Mouse (Mus musculus) kidney, postnatal 0 days (tissue): ENCODE data around the gene Gm9999. TPM values are rescaled to one million over a fixed set of nuclear protein-coding genes. Genes with fewer than 3 reads are reported as not detected.

ENCODE experiments used
- ATAC-seq: fragments of 200-750 bp; cut with Nextera tagmentation; replicated peaks from 2 replicates; pipeline ENCODE4 v1.8.0; 2017; ENCODE audit warnings: low read depth, moderate number of reproducible peaks, moderate TSS enrichment, moderate library complexity; ENCODE audit not compliant: low FRiP score
- DNase-seq: peaks from one replicate; pipeline ENCODE4 v3.0.0-alpha.2; 2016; ENCODE audit warnings: low spot score
- H3K27ac ChIP-seq: fragments of 300-500 bp; sonication (generic); 2 replicates; pipeline ENCODE4 v1.5.1; 2014; ENCODE audit warnings: mild to moderate bottlenecking
- H3K27me3 ChIP-seq: fragments of 300-500 bp; sonication (generic); 2 replicates; pipeline ENCODE4 v1.6.1; 2014; ENCODE audit warnings: low read length, mixed read lengths; ENCODE audit not compliant: insufficient read depth
- H3K36me3 ChIP-seq: fragments of 300-500 bp; sonication (generic); 2 replicates; pipeline ENCODE4 v1.6.1; 2014; ENCODE audit warnings: low read length, mixed read lengths; ENCODE audit not compliant: insufficient read depth
- H3K4me1 ChIP-seq: fragments of 300-500 bp; sonication (generic); replicated peaks from 2 replicates; pipeline ENCODE4 v1.6.1; 2014; ENCODE audit warnings: antibody characterized with exemption, low read length, mixed read lengths; ENCODE audit not compliant: insufficient read depth
- H3K4me2 ChIP-seq: fragments of 300-500 bp; sonication (generic); 2 replicates; pipeline ENCODE4 v1.6.1; 2014; ENCODE audit warnings: mild to moderate bottlenecking, low read length, moderate library complexity, mixed read lengths
- H3K4me3 ChIP-seq: fragments of 300-500 bp; sonication (generic); replicated peaks from 2 replicates; pipeline ENCODE4 v1.5.1; 2014; ENCODE audit warnings: low read depth, low read length
- H3K9ac ChIP-seq: fragments of 300-500 bp; sonication (generic); 2 replicates; pipeline ENCODE4 v1.6.1; 2014; ENCODE audit warnings: low read depth, low read length
- H3K9me3 ChIP-seq: fragments of 300-500 bp; sonication (generic); replicated peaks from 2 replicates; pipeline ENCODE4 v1.6.1; 2016; ENCODE audit warnings: low read length, inconsistent platforms, mixed read lengths
- CTCF ChIP-seq: IDR thresholded peaks from 2 replicates; pipeline ENCODE4 v1.5.1; 2016; ENCODE audit warnings: antibody characterized with exemption, low read depth, mild to moderate bottlenecking, moderate library complexity
- WGBS: fragments of 180-500 bp; shearing (Covaris S2); extraction: QIAGEN DNeasy Blood & Tissue Kit; methylation state at CpG from one replicate; pipeline ENCODE4 v1.1.7; 2014; 5-methylcytosine and 5-hydroxymethylcytosine counted together
- polyA plus RNA-seq: library from polyadenylated mRNA; unstranded; fragments of >200 nt; fragmentation: Nextera tagmentation; extraction: Ambion mirVana; gene quantifications from 2 replicates; pipeline ENCODE4 v1.2.1, GENCODE M21; 2015

Gene Gm9999
- polyA plus RNA-seq, 1 experiment from 2014 or later = not detected

DNA sequence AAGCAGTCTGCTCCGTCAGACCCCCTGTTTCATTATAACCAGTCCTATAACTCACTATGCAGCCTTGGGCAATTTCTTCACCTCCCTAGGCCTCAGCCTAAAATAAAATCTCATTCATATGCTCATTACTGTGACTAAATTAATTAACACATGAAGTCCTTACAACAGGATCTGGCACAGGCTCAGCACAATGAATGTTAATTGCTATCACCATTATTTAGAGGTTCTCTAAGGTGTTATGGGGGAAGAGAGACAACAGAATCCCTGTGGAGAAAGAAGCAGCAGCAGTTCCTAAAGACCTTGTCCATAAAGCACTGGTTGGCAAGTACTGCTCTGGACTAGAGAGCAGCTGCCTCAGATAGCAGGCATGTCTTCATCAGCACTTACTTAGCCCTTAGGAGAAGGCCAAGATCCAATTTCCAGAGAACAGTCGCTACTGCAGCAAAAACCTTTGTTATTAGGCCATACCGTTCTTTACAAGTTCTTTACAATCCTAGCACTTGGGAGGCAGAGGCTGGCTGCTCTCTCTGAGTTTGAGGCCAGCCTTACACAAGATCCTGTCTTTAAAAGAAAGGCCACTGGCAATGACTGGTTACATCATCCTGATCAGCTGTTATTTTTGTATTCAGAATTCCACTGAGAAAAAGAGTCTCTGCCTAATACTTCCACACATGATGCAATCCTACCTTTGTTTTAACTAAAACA, 20.2 kb downstream of the Gm9999 start:
- no peaks in the 10 kb centered on the region for H3K9me3 ChIP-seq
- no peak overlapping the region for H3K4me2 ChIP-seq
- DNase-seq = no peak
- no peak for ATAC-seq
- H3K4me3 ChIP-seq = no peak overlapping the region
- H3K27ac ChIP-seq = no peak overlapping the region
- no peaks in the 10 kb centered on the region; the same call in 1 of the 2 replicates for H3K36me3 ChIP-seq
- no peak overlapping the region for H3K9ac ChIP-seq
- WGBS = 45% methylated on average over 3 of the region's 3 CpGs
- no peak for TF ChIP-seq CTCF
- no peaks in the 10 kb centered on the region; the same call in 1 of the 2 replicates for H3K4me1 ChIP-seq
- H3K27me3 ChIP-seq = no peaks in the 10 kb centered on the region

DNA sequence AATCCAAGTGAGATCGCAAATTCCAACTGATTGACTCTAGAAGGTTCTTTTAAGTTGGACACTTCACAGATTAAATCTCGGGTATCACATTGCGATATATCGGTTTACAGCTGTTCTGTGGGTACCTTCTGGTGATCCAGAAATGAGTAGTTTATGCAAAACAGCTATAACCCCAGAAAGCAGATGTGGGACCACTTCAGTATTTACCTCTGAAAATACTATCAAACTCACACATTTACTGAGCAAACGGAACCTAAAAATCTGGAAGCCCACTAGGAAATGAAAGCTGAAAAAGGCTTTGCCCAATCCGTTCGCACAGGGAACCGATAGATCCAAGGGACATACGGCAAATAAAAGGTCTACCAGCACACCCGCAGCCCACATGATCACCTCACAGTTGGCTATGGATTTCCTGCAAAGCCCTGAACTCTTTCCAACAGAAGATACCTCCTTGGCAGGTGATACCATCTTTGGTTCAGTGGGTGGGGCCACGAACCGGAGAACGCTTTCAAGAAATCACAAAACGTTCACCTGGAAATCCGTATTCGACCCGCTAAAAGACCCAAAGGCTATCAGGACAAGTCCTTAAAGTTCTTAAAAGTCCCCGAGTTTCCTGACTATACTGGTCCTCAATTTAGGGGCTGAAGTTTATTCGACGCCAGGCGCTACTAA, 23.9 kb downstream of the Gm9999 start:
- Histone ChIP-seq H3K27me3 (no peaks in the 10 kb centered on the region), H3K4me1 (no peaks in the 10 kb centered on the region; the same call in 1 of the 2 replicates), H3K9me3 (no peaks in the 10 kb centered on the region), H3K36me3 (no peaks in the 10 kb centered on the region), H3K9ac (peak overlapping the region; percentile 81), H3K4me3 (peak overlapping the region; percentile 74), H3K27ac (peak overlapping the region; percentile 94), H3K4me2 (peak overlapping the region; percentile 95)
- DNase-seq = no peak
- 8% methylated on average over 21 of the region's 21 CpGs for WGBS
- ATAC-seq = no peak
- no peak for TF ChIP-seq CTCF

DNA sequence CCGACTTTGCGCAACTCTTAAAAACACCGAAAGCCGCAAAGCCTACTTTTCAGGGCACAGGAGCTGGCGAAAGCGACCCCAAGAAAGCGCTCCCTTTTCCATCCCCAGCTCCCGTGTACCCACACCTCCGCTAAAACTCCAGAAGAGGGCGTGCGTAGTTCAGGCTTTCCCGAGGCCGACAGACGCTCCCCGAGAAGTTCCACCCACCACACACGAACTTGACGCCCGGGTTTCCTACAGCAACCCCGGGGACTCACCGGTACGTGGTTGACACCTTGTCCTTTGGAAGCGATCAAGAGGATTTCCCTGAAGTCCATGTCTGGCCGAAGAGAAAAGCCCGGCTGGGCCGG, 24.4 kb downstream of the Gm9999 start:
- ATAC-seq = peak; percentile 69
- peak; percentile 91 for DNase-seq
- TF ChIP-seq CTCF = peak; percentile 56
- H3K27me3 ChIP-seq = no peaks in the 10 kb centered on the region
- H3K27ac ChIP-seq = peak overlapping the region; percentile 94
- no peaks in the 10 kb centered on the region; the same call in 1 of the 2 replicates for H3K4me1 ChIP-seq
- H3K9ac ChIP-seq = peak overlapping the region; percentile 81
- H3K9me3 ChIP-seq = no peaks in the 10 kb centered on the region
- H3K4me2 ChIP-seq = peak overlapping the region; percentile 95
- no peaks in the 10 kb centered on the region for H3K36me3 ChIP-seq
- WGBS = under 1% methylated on average over 25 of the region's 25 CpGs
- H3K4me3 ChIP-seq = peak overlapping the region; percentile 74

DNA sequence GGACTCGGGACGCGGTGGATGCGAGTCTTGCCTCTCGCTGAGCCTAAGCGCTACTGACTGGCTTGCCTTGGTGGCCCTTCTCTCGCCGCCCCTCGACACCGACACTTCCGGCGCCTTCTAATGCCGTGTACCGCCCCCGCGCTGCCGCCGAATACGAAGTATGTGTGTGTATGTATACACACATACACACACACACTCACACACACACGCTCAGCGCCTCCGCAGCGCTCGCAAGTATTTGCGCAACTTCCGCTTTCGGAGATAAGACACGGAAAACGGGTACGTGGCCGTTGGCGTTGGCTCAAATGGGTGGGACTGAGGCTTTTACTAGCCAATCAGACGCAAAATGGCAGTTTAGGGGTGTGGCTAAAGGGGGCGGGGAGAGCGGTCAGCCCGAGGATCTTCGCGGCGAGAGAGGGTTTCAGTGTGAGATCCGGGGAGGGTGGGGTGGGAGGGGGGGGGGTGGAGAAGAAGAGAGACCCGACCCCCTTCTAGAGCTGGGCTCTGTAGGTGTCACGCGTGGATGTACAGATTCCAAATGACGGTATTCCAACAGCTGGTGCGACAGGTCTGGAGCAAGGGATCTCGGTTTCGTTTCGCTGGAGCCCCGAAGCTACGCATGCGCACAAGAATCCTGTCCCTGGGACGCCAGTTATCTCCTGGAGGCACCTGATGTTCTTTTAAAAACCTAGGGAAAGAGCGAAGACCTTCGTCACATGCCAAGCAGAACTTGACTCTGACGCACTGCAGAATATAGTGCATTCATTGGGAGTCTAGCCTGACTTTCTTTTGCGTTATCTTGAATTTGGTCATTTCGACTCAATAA, 25.0 kb downstream of the Gm9999 start, which contains the start of gene Spty2d1:
Gene Spty2d1 (minus strand): TSS at position 244 of the 826 bp plus-strand sequence.
- WGBS = 1% methylated on average over 53 of the region's 57 CpGs
- Histone ChIP-seq H3K9me3 (no peaks in the 10 kb centered on the region), H3K4me1 (no peaks in the 10 kb centered on the region; the same call in 1 of the 2 replicates), H3K27me3 (no peaks in the 10 kb centered on the region), H3K9ac (peak within 1 kb of the TSS; percentile 81), H3K4me2 (peak within 1 kb of the TSS; percentile 95), H3K4me3 (peak within 1 kb of the TSS; percentile 74), H3K27ac (peak within 1 kb of the TSS; percentile 94), H3K36me3 (no peaks in the 10 kb centered on the region)
- ATAC-seq = peak; percentile 96
- peak; percentile 98 for DNase-seq
- no peak; the same call in 1 of the 2 replicates for TF ChIP-seq CTCF

DNA sequence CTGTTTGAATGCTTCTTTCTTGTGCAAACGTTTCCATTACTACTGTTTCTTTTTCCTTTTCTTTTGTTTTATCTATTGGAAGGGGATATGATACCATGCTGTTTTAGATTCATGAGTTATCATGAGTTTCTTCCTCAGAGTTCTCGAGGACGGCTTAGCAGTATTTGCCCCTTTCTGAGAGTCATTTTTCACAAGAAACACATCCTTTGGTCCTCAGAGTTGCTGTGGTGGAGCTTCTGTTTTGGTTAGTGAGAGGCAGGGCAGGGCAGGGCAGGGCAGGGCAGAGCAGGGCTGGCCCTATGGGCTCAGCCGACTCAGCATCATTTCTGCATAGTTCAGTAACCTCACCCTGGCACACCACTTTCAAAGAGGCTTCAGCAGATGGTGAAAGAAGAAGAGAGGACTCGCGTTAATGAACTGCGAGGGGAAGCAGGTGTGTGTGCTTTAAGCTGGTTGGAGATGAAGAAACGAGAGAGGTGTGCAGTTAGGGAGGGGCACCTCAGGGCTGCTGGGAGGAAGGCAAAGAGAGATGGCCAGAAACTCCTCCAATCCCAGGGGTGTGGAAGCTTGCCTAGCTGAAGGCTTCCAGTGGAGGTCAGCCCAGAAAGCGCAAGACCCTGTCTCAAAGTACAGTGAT, 29.9 kb downstream of the Gm9999 start:
- Histone ChIP-seq H3K4me3 (no peak overlapping the region), H3K9me3 (no peaks in the 10 kb centered on the region), H3K36me3 (no peaks in the 10 kb centered on the region), H3K4me2 (no peak overlapping the region), H3K27ac (no peak overlapping the region), H3K27me3 (no peaks in the 10 kb centered on the region), H3K9ac (no peak overlapping the region), H3K4me1 (peaks cover 5% of the 10 kb centered on the region; the same call in 1 of the 2 replicates)
- DNase-seq (no peak), ATAC-seq (no peak)
- 29% methylated on average over 9 of the region's 9 CpGs for WGBS
- no peak for TF ChIP-seq CTCF
